11 mouse cellular contexts compared by ENCODE assay signal in the genomic region with DNA sequence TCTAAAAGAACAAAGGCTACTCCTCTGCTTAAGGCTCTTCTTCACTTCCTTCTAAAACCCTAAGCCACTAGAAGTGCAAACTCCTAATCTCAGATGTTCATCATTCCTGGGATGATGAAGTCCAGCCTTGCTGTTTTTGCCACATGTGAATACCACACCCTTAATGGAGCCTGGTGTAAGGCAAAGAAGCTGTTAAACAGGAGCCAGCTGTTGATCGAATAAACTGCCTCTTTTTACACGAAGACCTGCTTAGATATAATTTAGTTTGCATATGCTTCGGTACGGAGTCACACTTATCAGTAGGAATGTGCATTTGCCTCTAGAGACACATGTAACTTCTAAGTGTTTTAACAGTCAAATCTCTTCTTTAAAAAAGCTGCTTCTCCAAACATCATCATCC. TPM values are rescaled to one million over a fixed set of nuclear protein-coding genes. Genes with fewer than 3 reads are reported as not detected.
DNase-seq lines count a peak whose midpoint lies in the region; ATAC-seq and TF ChIP-seq lines count a peak whose summit lies in the region.
"Had no signal": no experiment of that assay in that cellular context is flagged by ENCODE, and none has a peak within 500 bp of the region (broad histone marks: within the 10 kb centered on the region; RNA-seq: fewer than 3 reads in every experiment).

No protein-coding gene starts in this region.

- H3K4me1 ChIP-seq in liver, adult 2 months (ENCODE audit: control insufficient read depth, insufficient read depth, low read length), result no peaks in the 10 kb centered on the region
- H3K4me1 ChIP-seq in liver, embryonic 12.5 days, result peaks cover 14% of the 10 kb centered on the region; the same call in 1 of the 2 replicates
- H3K4me1 ChIP-seq in hindbrain, embryonic 14.5 days (replicated peaks; ENCODE audit: control insufficient read depth, insufficient read depth, low read length), result peaks cover 31% of the 10 kb centered on the region
- peaks cover 46% of the 10 kb centered on the region for H3K4me1 ChIP-seq in neural tube, embryonic 15.5 days

- no peak for TF ChIP-seq CTCF in gastrocnemius, adult 2 months (IDR thresholded peaks at IDR 0.05)
- TF ChIP-seq CTCF in liver, adult 2 months (IDR thresholded peaks at IDR 0.05; ENCODE audit: low read depth, low read length), result no peak

- peaks cover 5% of the 10 kb centered on the region for H3K27me3 ChIP-seq in liver, adult 2 months (ENCODE audit: control insufficient read depth, insufficient read depth, low read length)
- H3K27me3 ChIP-seq in liver, embryonic 12.5 days (replicated peaks), result peaks cover 60% of the 10 kb centered on the region
- H3K27me3 ChIP-seq in hindbrain, embryonic 14.5 days (ENCODE audit: control insufficient read depth, insufficient read depth, low read length), result 0 out of 2 replicates have a peak, but pooled peaks cover 14% of the 10 kb centered on the region
- H3K27me3 ChIP-seq in neural tube, embryonic 15.5 days (replicated peaks), result 0 out of 2 replicates have a peak, but pooled peaks cover 11% of the 10 kb centered on the region
- H3K27me3 ChIP-seq: CH12.LX had no signal

- H3K27ac ChIP-seq in gastrocnemius, adult 2 months, result peak overlapping the region; percentile 92
- no peak overlapping the region for H3K27ac ChIP-seq in liver, adult 2 months (replicated peaks; ENCODE audit: insufficient read depth, low read depth, low read length)
- no peak overlapping the region for H3K27ac ChIP-seq in liver, embryonic 12.5 days
- no peak overlapping the region for H3K27ac ChIP-seq in hindbrain, embryonic 14.5 days
- no peak overlapping the region for H3K27ac ChIP-seq in neural tube, embryonic 15.5 days (replicated peaks)

- 69% methylated on average over 4 of the region's 4 CpGs for WGBS in liver, adult 2 months
- whole genome bisulfite sequencing in liver, embryonic 12.5 days (ENCODE audit: insufficient replicate concordance), result 48% methylated on average over 4 of the region's 4 CpGs
- 57% methylated on average over 4 of the region's 4 CpGs for WGBS in hindbrain, embryonic 14.5 days
- 48% methylated on average over 4 of the region's 4 CpGs for WGBS in neural tube, embryonic 15.5 days

- no peak for ATAC-seq in liver, embryonic 12.5 days
- ATAC-seq in hindbrain, embryonic 14.5 days (ENCODE audit: low FRiP score), result no peak
- no peak for ATAC-seq in neural tube, embryonic 15.5 days (ENCODE audit: low FRiP score)
- ATAC-seq: liver, postnatal 0 days had no signal

- peak overlapping the region; percentile 96 for H3K4me3 ChIP-seq in gastrocnemius, adult 2 months
- H3K4me3 ChIP-seq in liver, adult 2 months (ENCODE audit: insufficient read depth, low read depth, low read length), result no peak overlapping the region
- H3K4me3 ChIP-seq in liver, embryonic 12.5 days, result no peak overlapping the region
- peak overlapping the region; percentile 86 for H3K4me3 ChIP-seq in hindbrain, embryonic 14.5 days (replicated peaks; ENCODE audit: low read length)
- H3K4me3 ChIP-seq in neural tube, embryonic 15.5 days (replicated peaks), result peak overlapping the region; percentile 78

- no peaks in the 10 kb centered on the region; the same call in 1 of the 2 replicates for H3K79me2 ChIP-seq in liver, adult 2 months (ENCODE audit: control insufficient read depth, insufficient read depth, low read length)

- H3K36me3 ChIP-seq in liver, adult 2 months (ENCODE audit: control insufficient read depth, insufficient read depth, low read length), result no peaks in the 10 kb centered on the region
- H3K36me3 ChIP-seq in liver, embryonic 12.5 days, result no peaks in the 10 kb centered on the region
- no peaks in the 10 kb centered on the region for H3K36me3 ChIP-seq in hindbrain, embryonic 14.5 days (replicated peaks; ENCODE audit: control insufficient read depth, insufficient read depth)
- no peaks in the 10 kb centered on the region for H3K36me3 ChIP-seq in neural tube, embryonic 15.5 days

- no peak overlapping the region for H3K4me2 ChIP-seq in liver, embryonic 12.5 days
- H3K4me2 ChIP-seq in hindbrain, embryonic 14.5 days (replicated peaks), result peak overlapping the region; percentile 86
- H3K4me2 ChIP-seq in neural tube, embryonic 15.5 days, result peak overlapping the region; percentile 71

- DNase-seq in gastrocnemius, adult 2 months, result no peak
- no peak for DNase-seq in gastrocnemius, postnatal 10 days
- no peak for DNase-seq in liver, adult 2 months (ENCODE audit: extremely low read depth, low read depth, low spot score)
- no peak for DNase-seq in hindbrain, embryonic 14.5 days (ENCODE audit: low spot score)
- DNase-seq in adrenal gland, postnatal 10 days, result no peak
- no peak for DNase-seq in thymus, postnatal 36 days
- DNase-seq: cerebellum, postnatal 25 days; liver, postnatal 0 days had no signal

- H3K9ac ChIP-seq in liver, adult 2 months (ENCODE audit: low read depth, low read length), result peak overlapping the region; percentile 30; the same call in 1 of the 2 replicates
- no peak overlapping the region for H3K9ac ChIP-seq in liver, embryonic 12.5 days
- H3K9ac ChIP-seq in hindbrain, embryonic 14.5 days, result peak overlapping the region; percentile 16; the same call in 1 of the 2 replicates
- no peak overlapping the region for H3K9ac ChIP-seq in neural tube, embryonic 15.5 days (replicated peaks)
- H3K9ac ChIP-seq: liver, postnatal 0 days had no signal

- intact Hi-C loops in gastrocnemius, adult 2 months (cut with DNase I), result loop anchor here (5.0 to 10.0 kb wide), 2 partner anchors 130 to 212 kb away; no protein-coding TSS in a partner anchor

- no peak for TF ChIP-seq POLR2A in liver, adult 2 months (IDR thresholded peaks at IDR 0.05; ENCODE audit: extremely low read depth, insufficient read depth, low read length)

- H3K9me3 ChIP-seq in liver, embryonic 12.5 days (replicated peaks), result no peaks in the 10 kb centered on the region
- no peaks in the 10 kb centered on the region for H3K9me3 ChIP-seq in hindbrain, embryonic 14.5 days (ENCODE audit: control insufficient read depth, low read length)
- H3K9me3 ChIP-seq in neural tube, embryonic 15.5 days (replicated peaks), result no peaks in the 10 kb centered on the region

RNA-seq across cellular contexts. Expression of gene Slco3a1, which starts 2.0 kb away (rescaled TPM):
- total RNA-seq in gastrocnemius, adult 2 months (2021), result 10 to 100 TPM; 67.1 to 83.8 TPM
- total RNA-seq in gastrocnemius, postnatal 10 days (2021), result 10 to 100 TPM; 23.5 to 24.4 TPM
- 2.1 TPM in 2 replicates for total RNA-seq in liver, adult 2 months (2014; rRNA removed)
- polyA plus RNA-seq in liver, adult 2 months (2012; rRNA removed), result 4.3 and 4.6 TPM in 2 replicates
- 2.1 and 2.8 TPM in 2 replicates for polyA plus RNA-seq in liver, embryonic 12.5 days (2016; fragmentation: Nextera tagmentation; extraction: Ambion mirVana)
- 14.6 and 17.2 TPM in 2 replicates for polyA plus RNA-seq in hindbrain, embryonic 14.5 days (2014; fragmentation: Nextera tagmentation; extraction: Ambion mirVana)
- 21.9 and 24.1 TPM in 2 replicates for polyA plus RNA-seq in neural tube, embryonic 15.5 days (2015; fragmentation: Nextera tagmentation; extraction: Ambion mirVana)
- total RNA-seq in adrenal gland, postnatal 10 days (2021), result 10 to 100 TPM; 20.5 to 31.2 TPM

Comparison
In these comparisons a context has a peak if more than half of its experiments do, and no peak if none do; other contexts are left out.
1. H3K9ac ChIP-seq: peak in liver, adult 2 months (single experiment) and hindbrain, embryonic 14.5 days (single experiment); none in liver, embryonic 12.5 days (single experiment) and neural tube, embryonic 15.5 days (single experiment).
2. H3K4me3 ChIP-seq: peak in gastrocnemius, adult 2 months (single experiment), hindbrain, embryonic 14.5 days (single experiment) and neural tube, embryonic 15.5 days (single experiment); none in liver, adult 2 months (single experiment) and liver, embryonic 12.5 days (single experiment).